Mouse (Mus musculus) stomach, embryonic 14.5 days (tissue): Measurements from ENCODE around the gene Zfp697. TPM values are rescaled to one million over a fixed set of nuclear protein-coding genes. Genes with fewer than 3 reads are reported as not detected.
"Not testable (repeated sequence)": the region's sequence is repeated elsewhere in the genome, so short reads cannot be mapped to it uniquely, and the experiment has no call there.

Source experiments
- ATAC-seq: fragments of 200-750 bp; cut with Nextera tagmentation; 2 replicates; pipeline ENCODE4 v1.8.0; 2017; ENCODE audit warnings: low read depth, moderate TSS enrichment; ENCODE audit not compliant: insufficient number of reproducible peaks, insufficient read depth, low FRiP score
- H3K27ac ChIP-seq: fragments of 300-500 bp; sonication (generic); 2 replicates; pipeline ENCODE4 v1.5.1; 2014; ENCODE audit warnings: mild to moderate bottlenecking, low read length, moderate library complexity, mixed read lengths
- H3K27me3 ChIP-seq: fragments of 300-500 bp; sonication (generic); 2 replicates; pipeline ENCODE4 v1.6.1; 2014; ENCODE audit warnings: low read length, control low read depth, mixed read lengths; ENCODE audit not compliant: control insufficient read depth, insufficient read depth
- H3K36me3 ChIP-seq: fragments of 300-500 bp; sonication (generic); 2 replicates; pipeline ENCODE4 v1.6.1; 2014; ENCODE audit warnings: mild to moderate bottlenecking, control low read depth, low read length, moderate library complexity, mixed read lengths; ENCODE audit not compliant: control insufficient read depth, insufficient read depth
- H3K4me1 ChIP-seq: fragments of 300-500 bp; sonication (generic); 2 replicates; pipeline ENCODE4 v1.6.1; 2014; ENCODE audit warnings: low read length, control low read depth, mixed read lengths; ENCODE audit not compliant: control insufficient read depth, insufficient read depth
- H3K4me2 ChIP-seq: fragments of 300-500 bp; sonication (generic); replicated peaks from 2 replicates; pipeline ENCODE4 v1.6.1; 2014; ENCODE audit warnings: low read depth, low read length, control low read depth
- H3K4me3 ChIP-seq: fragments of 300-500 bp; sonication (generic); 2 replicates; pipeline ENCODE4 v1.5.1; 2014; ENCODE audit warnings: low read depth, low read length, control low read depth
- H3K9ac ChIP-seq: fragments of 300-500 bp; sonication (generic); replicated peaks from 2 replicates; pipeline ENCODE4 v1.6.1; 2014; ENCODE audit warnings: low read depth, mild to moderate bottlenecking, control low read depth, low read length, moderate library complexity, mixed read lengths
- H3K9me3 ChIP-seq: fragments of 300-500 bp; sonication (generic); 2 replicates; pipeline ENCODE4 v1.6.1; 2016; ENCODE audit warnings: low read depth, low read length, control low read depth; ENCODE audit not compliant: control insufficient read depth
- WGBS: fragments of 180-500 bp; shearing (Covaris S2); extraction: QIAGEN DNeasy Blood & Tissue Kit; methylation state at CpG from one replicate; pipeline ENCODE4 v1.1.7; 2014; 5-methylcytosine and 5-hydroxymethylcytosine counted together
- polyA plus RNA-seq: library from polyadenylated mRNA; unstranded; fragments of >200 nt; fragmentation: Nextera tagmentation; extraction: Ambion mirVana; gene quantifications from 2 replicates; pipeline ENCODE4 v1.2.1, GENCODE M21; 2014

The Zfp697 gene
- polyA plus RNA-seq, 1 experiment from 2014 or later, result 10.1 TPM

- not testable (repeated sequence) for H3K27ac ChIP-seq, H3K4me2 ChIP-seq, H3K36me3 ChIP-seq, H3K9me3 ChIP-seq, H3K27me3 ChIP-seq, H3K9ac ChIP-seq, H3K4me3 ChIP-seq, H3K4me1 ChIP-seq, ATAC-seq
Measured at GRCm38 (mm10) chr3:98582622-98583021, 200.4 kb downstream of the Zfp697 start.

- no peak overlapping the region for H3K27ac ChIP-seq
- no peaks in the 10 kb centered on the region for H3K36me3 ChIP-seq
- H3K4me1 ChIP-seq, result no peaks in the 10 kb centered on the region
- no peak overlapping the region for H3K9ac ChIP-seq
- WGBS, result 66% methylated on average over 2 of the region's 2 CpGs
- no peak overlapping the region for H3K4me3 ChIP-seq
- no peaks in the 10 kb centered on the region for H3K9me3 ChIP-seq
- no peak overlapping the region for H3K4me2 ChIP-seq
- ATAC-seq, result no peak
- H3K27me3 ChIP-seq, result no peaks in the 10 kb centered on the region
Measured at GRCm38 (mm10) chr3:98587721-98588120, 205.5 kb downstream of the Zfp697 start.

GRCm38 (mm10) chr3:98588707-98589106 lies 206.4 kb downstream of the Zfp697 start, which contains the start of gene Gm10681:
Gm10681 (minus strand) TSS chr3:98588807.
- Histone ChIP-seq H3K4me2 (no peak within 1 kb of the TSS), H3K4me1 (no peaks in the 10 kb centered on the region), H3K36me3 (no peaks in the 10 kb centered on the region), H3K27ac (no peak within 1 kb of the TSS), H3K27me3 (no peaks in the 10 kb centered on the region), H3K4me3 (no peak within 1 kb of the TSS), H3K9me3 (no peaks in the 10 kb centered on the region), H3K9ac (no peak within 1 kb of the TSS)
- ATAC-seq, result no peak

- not testable (repeated sequence) for H3K36me3 ChIP-seq, ATAC-seq, H3K4me2 ChIP-seq
Measured at GRCm38 (mm10) chr3:98613540-98613939, 231.3 kb downstream of the Zfp697 start.

GRCm38 (mm10) chr3:98613963-98614362 lies 231.7 kb downstream of the Zfp697 start:
- no peak overlapping the region for H3K27ac ChIP-seq
- no peaks in the 10 kb centered on the region for H3K4me1 ChIP-seq
- no peaks in the 10 kb centered on the region for H3K9me3 ChIP-seq
- ATAC-seq, result no peak
- no peak overlapping the region for H3K9ac ChIP-seq
- no peaks in the 10 kb centered on the region for H3K27me3 ChIP-seq
- H3K36me3 ChIP-seq, result no peaks in the 10 kb centered on the region
- no peak overlapping the region for H3K4me3 ChIP-seq
- H3K4me2 ChIP-seq, result no peak overlapping the region

More at GRCm38 (mm10) chr3:98613540-98613939, 231.3 kb downstream of the Zfp697 start:
- H3K27me3 ChIP-seq, H3K4me1 ChIP-seq, H3K9me3 ChIP-seq, H3K27ac ChIP-seq, H3K9ac ChIP-seq, H3K4me3 ChIP-seq: not testable (repeated sequence)

GRCm38 (mm10) chr3:98614406-98614927 lies 232.2 kb downstream of the Zfp697 start:
- not testable (repeated sequence) for H3K4me3 ChIP-seq, H3K9ac ChIP-seq, H3K27ac ChIP-seq, H3K36me3 ChIP-seq, H3K4me1 ChIP-seq, H3K4me2 ChIP-seq, H3K27me3 ChIP-seq, ATAC-seq, H3K9me3 ChIP-seq
- WGBS, result 62% methylated on average over 2 of the region's 2 CpGs

GRCm38 (mm10) chr3:98616244-98616643 lies 234.0 kb downstream of the Zfp697 start:
- H3K36me3 ChIP-seq, ATAC-seq, H3K4me3 ChIP-seq, H3K9ac ChIP-seq, H3K4me2 ChIP-seq, H3K9me3 ChIP-seq, H3K27me3 ChIP-seq, H3K27ac ChIP-seq, H3K4me1 ChIP-seq: not testable (repeated sequence)
- 13% methylated on average over 2 of the region's 2 CpGs for WGBS

- not testable (repeated sequence) for H3K4me2 ChIP-seq, H3K36me3 ChIP-seq, H3K27me3 ChIP-seq, H3K4me1 ChIP-seq, H3K9ac ChIP-seq, H3K27ac ChIP-seq, ATAC-seq, H3K9me3 ChIP-seq, H3K4me3 ChIP-seq
- 67% methylated on average over 1 of the region's 1 CpGs for WGBS
Measured at GRCm38 (mm10) chr3:98616786-98617185, 234.5 kb downstream of the Zfp697 start.

- no peaks in the 10 kb centered on the region for H3K4me1 ChIP-seq
- H3K9ac ChIP-seq, result no peak overlapping the region
- H3K27me3 ChIP-seq, result no peaks in the 10 kb centered on the region
- ATAC-seq, result no peak
- H3K4me2 ChIP-seq, result no peak overlapping the region
- H3K27ac ChIP-seq, result no peak overlapping the region
- H3K36me3 ChIP-seq, result no peaks in the 10 kb centered on the region
- H3K4me3 ChIP-seq, result no peak overlapping the region
- WGBS, result 78% methylated on average over 3 of the region's 3 CpGs
- H3K9me3 ChIP-seq, result no peaks in the 10 kb centered on the region
Measured at GRCm38 (mm10) chr3:98629633-98630032, 247.4 kb downstream of the Zfp697 start.
